Mouse (Mus musculus): ENCODE measurements around the gene Eif4g1.

Eif4g1 gene

DNA sequence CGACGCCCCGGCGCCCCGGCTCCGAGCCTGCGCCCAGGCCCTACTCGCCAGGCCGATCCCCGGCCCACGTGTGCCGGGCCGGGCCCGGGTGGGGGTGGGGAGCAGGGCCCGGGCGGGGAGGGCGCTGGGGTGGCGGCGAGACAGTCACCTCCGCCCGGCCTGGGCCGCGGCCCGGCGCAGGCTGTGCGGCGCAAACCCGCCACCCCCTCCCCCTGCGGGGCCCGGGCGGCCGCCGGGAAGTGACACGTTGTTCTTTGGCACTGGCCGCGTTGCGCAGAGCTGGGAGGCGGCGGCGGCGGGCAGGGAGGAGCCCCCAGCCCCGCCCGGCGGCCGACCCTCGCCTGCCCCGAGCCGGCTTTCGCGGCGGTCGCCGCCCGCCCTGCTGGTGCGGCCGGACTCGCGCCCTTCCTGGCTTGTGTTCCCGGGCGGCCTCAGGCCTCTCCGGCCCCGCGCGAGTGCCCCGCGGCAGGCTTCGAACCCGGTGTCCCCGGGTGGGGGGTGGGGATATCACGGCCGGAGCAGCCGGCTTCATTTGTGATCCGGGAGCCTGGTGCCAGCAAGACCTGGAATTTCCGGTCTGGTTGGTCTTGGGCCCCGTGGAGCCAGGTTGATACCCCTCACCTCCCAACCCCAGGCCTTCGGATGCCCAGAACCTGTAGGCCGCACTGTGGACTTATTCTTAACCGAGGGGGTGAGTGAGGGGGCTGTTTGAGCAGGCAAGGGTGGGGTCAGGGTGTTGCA, 5.0 kb downstream of the Eif4g1 start:
- DNase-seq (ENCODE audit: low spot score in 2 of 2) = peak; percentile 39

DNA sequence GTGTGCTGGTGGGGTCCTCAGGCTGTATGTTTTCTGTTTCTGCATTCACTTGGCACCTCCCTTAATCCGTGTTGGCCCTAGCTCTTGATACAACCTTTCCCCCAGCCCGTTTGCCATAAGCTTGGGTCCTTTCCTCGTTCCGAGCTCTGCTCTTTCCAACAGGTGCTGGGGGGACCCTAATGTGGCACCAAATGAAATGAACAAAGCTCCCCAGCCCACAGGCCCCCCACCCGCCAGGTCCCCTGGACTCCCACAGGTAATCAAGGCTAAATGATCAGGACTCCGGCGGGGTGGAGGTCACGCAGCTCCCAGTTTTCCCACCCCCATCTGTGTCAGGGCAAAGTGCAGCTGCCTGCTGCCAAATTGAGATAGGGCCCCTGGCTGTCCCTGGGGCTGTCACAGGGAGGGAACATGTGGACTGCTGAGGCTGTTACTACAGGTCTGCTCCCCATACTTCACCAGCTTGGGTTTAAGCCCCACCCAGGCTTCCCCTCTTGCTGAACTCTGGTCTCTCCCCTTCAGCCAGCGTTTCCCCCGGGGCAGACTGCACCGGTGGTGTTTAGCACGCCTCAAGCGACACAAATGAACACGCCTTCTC, 5.7 kb downstream of the Eif4g1 start:
- no peak for DNase-seq (ENCODE audit: low spot score in 2 of 2)

DNA sequence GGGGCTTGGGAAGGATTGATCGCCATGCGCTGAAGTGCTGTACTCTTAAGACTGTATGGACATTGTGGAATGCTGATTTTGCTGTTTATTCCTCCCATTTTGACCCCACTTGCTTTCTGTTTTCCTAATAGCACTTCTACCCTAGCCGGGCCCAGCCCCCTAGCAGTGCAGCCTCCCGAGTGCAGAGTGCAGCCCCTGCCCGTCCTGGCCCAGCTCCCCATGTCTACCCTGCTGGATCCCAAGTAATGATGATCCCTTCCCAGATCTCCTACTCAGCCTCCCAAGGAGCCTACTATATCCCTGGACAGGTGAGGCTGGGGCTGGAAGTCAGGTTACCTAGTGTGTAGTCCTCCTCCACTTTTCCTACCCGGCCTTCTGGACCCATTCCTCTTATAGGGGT, 7.1 kb downstream of the Eif4g1 start:
- DNase-seq (ENCODE audit: low spot score in 2 of 2) = no peak

DNA sequence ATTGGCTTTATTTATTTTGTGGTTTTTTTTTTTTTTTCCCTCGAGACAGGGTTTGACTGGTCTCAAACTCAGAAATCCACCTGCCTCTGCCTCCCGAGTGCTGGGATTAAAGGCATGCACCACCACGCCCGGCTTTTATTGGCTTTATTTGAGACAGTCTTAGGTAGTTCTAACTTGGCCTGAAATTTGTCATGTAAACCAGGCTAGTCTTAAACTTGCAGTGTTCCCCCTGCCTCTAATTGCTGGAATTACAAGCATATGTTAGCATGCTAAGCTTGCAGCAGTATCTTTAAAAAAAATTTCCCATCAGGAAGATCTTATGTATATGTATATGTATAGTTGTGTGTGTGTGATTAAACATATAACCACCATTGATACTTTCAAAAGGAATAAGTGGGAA, 8.6 kb downstream of the Eif4g1 start:
- DNase-seq (ENCODE audit: low spot score in 2 of 2) = no peak

DNA sequence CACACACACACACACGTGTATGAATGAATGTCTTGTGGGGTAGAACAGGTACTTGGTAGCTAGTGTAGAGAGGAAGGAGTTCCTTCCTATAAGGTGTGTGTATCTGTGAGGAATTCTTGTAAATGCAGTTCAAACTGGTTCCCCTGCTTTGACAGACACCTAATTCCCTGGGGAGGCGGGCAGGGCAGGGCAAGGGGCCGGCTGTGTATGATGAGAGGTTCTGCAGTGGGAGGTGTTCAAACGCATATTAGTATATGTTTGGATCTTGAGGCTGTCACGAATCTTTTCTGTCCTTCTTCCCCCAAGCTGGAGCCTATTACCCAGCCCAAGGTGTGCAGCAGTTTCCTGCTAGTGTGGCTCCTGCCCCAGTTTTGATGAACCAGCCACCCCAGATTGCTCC, 9.3 kb downstream of the Eif4g1 start:
- DNase-seq (ENCODE audit: low spot score in 2 of 2) = no peak

DNA sequence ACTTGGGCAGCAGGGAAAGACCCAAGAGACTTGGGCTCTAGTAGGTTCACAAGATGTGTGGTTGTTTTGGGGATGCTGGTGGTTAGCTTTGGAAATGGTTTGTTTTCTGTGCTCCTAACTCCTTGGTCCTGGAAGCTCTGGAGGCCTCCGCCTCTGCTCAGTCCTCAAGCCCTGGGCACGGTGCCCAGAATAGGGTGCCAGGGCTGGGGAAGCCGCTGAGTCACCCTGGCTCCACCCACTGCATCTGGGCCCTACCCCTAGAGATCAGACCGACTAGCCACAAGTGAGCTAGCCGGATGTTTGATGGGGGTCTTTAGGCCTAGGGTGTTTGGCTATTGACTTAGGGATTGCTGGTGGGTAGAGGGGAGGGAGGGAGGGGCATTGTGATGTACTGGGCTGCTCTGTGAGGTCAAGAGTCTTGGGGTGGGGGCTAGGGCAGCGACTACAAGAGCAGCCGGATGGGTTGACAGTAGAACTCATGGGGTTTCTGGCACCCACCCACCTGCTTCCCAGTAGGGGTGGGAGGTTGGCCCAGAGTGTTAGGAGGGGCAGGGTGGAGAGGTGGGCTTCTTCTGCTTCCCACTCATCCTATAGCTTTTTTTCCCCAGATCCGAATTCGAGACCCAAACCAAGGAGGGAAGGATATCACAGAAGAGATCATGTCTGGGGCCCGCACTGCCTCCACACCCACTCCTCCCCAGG, 10.0 kb downstream of the Eif4g1 start:
- DNase-seq (ENCODE audit: low spot score in 2 of 2) = peak; percentile 79 to 88

DNA sequence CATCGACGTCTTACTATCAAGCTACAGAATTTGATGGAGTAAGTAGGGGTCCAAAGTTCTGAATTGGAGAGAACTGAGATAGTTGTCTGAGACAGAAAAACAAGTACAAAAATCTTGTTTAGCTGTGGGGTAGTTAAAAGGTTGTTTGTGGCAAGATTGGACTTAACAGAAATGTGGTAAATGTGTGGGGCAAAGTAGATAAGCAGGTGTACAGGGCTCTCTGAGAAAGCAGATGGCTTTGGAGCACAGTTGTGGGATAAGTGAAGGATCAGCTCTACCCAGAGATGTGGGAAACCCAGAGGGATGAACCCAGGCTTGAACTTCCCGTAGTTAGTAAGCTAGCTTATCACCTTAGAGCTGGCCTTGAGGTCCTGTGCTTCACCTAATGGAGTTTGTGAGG, 22.7 kb downstream of the Eif4g1 start:
- DNase-seq (ENCODE audit: low spot score in 2 of 2) = no peak

DNA sequence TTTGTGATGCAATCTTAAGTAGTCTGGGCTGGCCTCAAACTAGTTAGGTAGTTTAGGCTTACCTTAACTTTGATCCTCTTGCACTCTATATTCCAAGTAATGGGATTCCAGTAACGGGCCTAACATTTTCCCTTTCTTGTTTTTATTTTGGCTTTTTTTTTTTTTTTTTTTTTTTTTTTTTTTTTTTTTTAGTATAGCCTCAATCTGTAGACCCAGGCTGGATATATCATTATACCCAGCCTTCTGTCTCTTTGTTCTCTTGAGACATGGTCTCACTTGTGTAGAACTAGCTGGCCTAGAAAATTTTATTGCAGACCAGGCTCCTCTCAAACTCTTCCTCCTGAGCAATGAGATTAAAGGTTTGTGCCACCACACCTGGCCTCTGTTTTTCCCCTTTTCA, 23.5 kb downstream of the Eif4g1 start:
- DNase-seq (ENCODE audit: low spot score in 2 of 2) = no peak

DNA sequence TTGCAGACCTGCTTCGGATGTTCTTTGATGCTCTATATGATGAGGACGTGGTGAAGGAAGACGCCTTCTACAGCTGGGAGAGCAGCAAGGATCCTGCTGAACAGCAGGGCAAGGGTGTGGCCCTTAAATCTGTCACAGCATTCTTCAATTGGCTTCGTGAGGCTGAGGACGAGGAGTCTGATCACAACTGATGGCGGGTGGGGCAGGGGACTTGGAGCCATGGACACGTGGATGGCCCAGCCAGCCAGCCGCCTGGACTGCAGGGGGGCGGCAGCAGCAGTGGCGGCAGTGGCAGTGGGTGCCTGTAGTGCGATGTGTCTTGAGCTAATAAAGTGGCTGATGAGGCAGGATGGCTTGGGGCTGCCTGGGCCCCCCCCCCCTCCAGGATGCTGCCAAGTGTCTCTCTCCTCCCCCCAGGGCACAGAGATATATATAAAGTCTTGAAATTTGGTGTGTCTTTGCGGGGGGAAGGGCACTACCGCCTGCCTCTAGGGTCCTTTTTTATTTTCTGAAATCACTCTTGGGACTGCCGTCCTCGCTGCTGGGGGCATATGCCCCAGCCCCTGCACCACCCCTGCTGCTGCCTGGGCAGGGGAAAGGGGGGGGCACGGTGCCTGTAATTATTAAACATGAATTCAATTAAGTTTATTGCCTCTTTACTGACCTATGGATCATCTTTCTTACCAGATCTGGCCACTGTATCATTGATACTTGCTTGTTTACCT, 24.3 kb downstream of the Eif4g1 start:
- DNase-seq (ENCODE audit: low spot score in 2 of 2) = no peak

DNA sequence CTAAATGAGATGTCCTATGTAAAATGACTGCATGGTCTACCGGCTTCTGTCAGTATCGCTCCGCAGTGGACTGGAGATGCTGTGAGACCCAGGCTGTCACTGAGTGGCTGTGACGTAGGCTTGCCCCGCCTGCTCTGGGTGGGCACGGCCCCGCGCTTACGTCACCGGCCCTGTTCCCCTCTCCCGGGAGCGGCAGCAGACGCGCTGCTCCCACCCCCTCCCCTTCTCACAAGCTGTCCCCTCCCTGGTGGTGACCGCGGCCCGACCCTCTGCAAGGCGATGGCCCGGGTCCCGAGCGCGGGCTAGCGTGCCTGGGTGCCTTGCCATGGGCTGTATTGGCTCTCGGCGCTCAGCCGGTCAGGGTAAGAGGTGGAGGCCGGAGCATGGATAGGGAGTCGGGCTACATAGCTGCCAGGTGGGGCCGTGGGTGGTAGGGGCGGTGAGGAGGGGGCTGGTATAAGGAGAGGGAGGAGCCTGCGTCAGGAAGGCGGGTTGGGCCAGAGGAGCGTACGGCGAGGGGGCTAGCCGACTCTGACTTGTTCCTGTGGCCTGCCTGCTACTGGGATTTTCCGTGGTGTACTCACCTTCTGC, 25.1 kb downstream of the Eif4g1 start, which contains the start of gene Fam131a:
TSS of gene Fam131a (plus strand) at position 131 of the 591 bp plus-strand sequence.
- peak; percentile 65 to 77 for DNase-seq (ENCODE audit: low spot score in 2 of 2)

DNA sequence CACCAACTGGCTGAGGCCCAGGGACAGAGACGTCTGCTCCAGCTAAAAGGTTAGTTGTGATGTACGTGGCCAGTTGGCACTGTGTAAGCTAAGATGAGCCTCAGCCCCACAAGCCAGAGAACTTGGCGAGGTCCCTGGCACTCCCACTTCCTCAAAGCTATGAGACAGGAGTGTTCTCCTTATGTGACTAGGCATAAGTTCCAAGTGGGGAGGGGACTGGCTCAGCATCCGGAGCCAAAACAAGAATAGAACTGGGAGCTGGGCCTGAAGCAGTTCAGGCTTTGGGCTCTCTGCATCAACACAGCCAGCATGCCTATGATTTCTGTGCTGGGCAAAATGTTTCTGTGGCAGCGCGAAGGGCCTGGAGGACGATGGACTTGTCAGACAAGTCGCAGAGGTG, 26.7 kb downstream of the Eif4g1 start:
- no peak for DNase-seq (ENCODE audit: low spot score in 2 of 2)

DNA sequence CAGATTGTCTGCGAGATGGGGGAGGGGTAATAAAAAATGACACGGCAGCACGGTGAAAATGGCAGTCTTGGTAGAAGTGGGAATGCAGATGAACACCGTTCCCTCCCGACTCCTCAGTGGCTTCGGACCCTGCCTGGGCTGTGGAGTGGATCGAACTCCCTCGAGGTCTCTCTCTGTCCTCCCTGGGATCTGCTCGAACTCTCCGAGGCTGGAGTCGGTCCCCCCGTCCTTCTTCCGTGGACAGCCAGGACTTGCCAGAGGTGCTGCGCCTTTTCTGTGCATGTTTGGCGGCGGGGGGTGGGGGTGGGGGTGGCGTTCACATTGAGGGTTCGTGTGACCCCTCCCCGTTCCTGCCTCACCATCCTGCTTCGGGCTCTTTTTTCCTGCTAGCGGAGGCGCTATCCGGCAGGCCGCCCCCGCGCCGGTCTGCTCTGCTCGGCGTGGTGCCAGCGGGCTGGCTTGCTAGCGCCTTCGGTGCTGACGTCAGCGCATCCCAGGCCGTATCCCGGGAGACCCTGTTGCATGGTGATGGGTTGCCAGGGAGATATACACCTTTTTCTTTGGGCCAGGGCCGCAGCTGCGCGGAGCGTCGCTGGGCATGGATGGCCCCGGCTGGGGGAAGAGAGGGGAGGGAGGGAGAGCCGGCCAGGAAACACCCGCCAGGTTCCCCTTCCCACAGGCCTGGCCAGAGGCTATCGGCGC, 27.7 kb downstream of the Eif4g1 start:
- DNase-seq (ENCODE audit: low spot score in 2 of 2) = peak in 1 of 2 experiments; percentile 67

DNA sequence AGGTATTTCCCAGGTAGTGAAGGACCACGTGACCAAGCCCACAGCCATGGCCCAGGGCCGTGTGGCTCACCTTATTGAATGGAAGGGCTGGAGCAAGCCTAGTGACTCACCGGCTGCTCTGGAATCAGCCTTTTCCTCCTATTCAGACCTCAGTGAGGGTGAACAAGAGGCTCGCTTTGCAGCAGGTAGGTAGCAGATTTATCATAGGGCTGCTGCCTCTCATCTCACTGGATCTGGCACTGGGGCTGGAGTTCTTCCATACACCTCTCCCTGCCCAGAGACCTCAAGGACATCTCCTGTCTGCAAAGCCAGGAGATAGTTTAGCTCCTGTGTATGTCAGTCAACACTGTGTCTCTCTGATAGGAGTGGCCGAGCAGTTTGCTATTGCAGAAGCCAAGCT, 31.2 kb downstream of the Eif4g1 start:
- DNase-seq (ENCODE audit: low spot score in 2 of 2) = no peak

DNA sequence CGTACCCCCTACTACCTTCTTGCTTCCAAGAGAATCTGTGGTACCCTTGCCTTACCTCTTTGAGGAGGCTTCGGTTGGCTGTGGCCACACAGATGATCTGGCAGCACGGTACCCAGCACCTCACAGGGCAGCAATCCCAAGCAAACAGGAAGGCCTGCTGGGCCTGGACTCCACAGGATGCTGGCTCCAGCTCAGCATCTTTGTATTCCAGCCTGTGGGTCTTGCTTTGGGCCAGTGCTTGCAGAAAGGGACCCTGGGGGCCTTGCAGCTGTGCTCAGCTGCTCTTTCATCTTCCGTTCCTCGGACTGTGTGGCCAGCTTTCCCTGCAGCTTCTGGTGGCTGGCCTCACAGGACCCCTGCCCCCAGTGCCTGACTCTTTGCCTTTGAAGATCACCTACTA, 31.9 kb downstream of the Eif4g1 start:
- no peak for DNase-seq (ENCODE audit: low spot score in 2 of 2)

DNA sequence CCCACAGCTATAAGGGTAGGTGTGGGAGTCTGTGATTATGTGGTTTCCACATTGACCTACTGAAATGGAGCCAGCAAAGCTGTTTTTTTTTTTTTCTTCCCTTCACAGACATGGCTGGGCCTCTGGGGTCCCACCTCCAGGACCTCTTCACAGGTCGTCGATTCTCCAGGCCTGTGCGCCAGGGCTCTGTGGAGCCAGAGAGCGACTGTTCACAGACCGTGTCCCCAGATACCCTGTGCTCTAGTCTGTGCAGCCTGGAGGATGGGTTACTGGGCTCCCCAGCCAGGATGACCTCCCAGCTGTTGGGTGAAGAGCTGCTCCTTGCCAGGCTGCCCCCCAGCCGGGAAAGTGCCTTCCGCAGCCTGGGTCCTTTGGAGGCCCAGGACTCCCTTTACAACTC, 33.2 kb downstream of the Eif4g1 start:
- DNase-seq (ENCODE audit: low spot score in 2 of 2) = no peak

DNA sequence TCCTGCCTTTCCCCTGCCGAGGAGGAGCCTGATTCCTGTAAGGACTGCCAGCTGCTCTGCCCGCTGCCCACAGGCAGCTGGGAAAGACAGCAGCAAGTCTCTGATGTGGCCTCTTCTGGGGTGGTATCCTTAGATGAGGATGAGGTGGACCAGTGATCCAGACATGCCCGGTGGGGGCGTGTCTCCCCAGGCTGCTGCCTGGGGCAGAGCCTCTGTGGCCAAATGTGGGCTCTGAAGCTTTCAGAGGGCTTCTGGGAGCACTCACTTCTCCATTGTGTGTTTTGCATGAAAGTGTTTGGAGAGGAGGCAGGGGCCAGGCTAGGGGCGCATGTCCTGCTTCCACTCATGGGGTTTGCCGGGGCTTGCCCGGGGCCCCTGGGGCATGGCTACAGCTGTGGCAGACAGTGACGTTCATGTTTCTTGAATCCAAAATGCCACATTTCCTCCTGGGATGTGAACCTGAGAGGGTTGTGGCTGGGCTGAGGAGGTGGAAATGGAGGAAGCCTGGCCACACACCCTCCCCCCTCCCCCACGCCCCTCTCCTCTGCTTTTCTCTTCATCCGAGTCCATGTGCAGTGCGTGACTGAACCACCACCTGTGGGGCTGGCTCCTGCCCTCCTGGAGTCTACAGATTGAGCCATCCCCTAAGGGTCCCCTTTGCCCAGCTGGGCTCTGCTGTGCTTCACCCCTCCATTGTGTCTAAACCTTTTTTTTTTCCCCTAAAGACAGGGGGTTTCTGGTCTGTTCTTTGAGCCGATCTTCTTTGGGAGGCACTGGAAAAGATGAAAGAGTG, 33.8 kb downstream of the Eif4g1 start:
- DNase-seq (ENCODE audit: low spot score in 2 of 2) = no peak

DNA sequence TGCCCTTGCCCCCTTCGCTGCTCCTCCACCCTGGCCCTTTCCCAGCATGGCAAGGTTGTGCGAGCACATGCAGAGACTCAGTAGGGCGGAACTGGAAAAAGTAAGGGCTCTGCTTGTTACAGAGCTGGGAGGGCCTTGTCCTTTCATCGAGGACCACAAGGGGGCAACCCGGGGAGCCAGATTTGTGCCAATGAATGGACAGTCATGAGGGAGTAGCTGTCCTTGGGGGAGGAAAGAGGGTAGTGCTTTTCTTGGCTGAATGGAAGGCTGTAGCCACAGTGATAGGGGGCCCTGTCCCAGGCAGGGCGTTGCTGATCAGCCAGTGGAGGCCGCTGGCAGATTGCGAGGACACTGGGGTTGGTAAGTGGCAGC, 34.4 kb downstream of the Eif4g1 start:
- no peak for DNase-seq (ENCODE audit: low spot score in 2 of 2)

DNA sequence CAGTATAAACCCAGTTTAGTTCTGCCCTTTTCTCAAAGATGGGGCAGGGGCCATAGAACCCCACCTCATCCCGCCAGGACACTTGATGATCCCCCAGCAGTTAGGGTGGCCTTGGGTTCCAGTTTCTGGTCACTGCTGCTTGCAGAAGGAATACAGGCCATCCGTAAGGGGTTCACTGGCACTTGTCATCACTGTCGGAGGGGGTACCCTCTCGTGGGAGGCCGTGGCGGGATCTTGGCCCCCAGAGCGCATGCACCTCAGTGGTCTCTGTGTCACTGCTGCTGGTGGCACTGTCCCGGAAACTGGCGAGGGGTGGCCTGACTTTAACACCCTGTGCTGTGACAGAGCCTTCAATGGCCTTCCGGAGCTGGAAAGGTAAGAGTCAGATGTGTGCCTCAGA, 35.0 kb downstream of the Eif4g1 start:
- DNase-seq (ENCODE audit: low spot score in 2 of 2) = no peak

DNA sequence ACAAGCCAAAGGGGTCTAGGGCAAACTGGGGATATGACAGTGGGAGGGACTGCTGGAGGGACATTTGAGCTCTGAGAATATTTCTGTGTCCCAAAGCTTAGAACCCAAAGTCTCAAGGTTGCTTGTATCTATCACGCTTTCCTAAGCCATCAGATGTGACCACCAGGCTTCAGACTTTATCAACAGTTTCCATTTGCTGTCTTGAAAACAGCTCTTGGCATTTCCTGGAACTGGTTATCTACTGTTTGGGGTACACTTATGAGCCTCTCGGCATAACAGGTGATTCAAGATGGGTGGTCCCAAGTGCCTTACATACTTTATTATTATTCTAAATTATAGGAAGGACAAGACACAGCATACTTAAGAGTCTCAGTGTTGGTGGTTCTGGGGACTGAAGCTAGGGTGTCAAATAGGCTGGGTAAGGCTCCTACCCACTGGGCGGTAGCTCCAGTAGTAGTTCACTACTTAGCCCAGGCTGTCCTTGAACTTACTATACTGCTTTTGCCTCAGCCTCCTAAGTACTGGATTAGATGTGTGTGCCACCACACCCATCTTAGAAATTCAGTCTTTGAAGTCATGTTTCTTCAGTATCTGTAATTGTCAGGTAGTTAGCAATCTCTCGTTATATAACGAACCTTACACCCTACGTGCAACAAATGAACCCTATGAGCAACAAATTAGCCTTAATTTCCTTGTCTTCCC, 35.7 kb downstream of the Eif4g1 start:
- no peak for DNase-seq (ENCODE audit: low spot score in 2 of 2)

DNA sequence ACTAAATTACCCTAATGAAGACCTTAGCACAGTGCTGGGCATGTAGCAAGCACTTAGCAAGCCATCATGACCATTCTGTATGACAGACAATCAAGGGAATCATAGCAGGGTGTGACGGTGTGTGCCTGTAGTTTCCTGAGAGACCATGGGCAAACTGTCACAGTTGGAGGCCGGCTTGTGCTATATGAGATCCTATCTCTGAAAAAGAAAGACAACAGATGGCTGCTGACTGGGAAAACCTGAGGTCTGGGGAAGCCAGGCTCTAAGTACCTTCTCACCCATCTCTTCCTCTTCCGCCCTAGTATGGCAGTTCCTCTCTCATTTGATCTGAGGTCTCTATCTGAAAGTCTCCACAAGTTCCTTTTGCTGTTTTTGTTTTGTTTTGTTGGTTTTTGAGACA, 37.7 kb downstream of the Eif4g1 start:
- DNase-seq (ENCODE audit: low spot score in 2 of 2) = no peak

All from urinary bladder, adult 18-20 months (tissue).